Mouse (Mus musculus) kidney, adult 2 months (tissue): ENCODE measurements around the gene Olfr700. TPM values are rescaled to one million over a fixed set of nuclear protein-coding genes. Genes with fewer than 3 reads are reported as not detected.
"Not testable (repeated sequence)": the region's sequence is repeated elsewhere in the genome, so short reads cannot be mapped to it uniquely, and the experiment has no call there.

Source experiments
- DNase-seq: peaks from one replicate; pipeline ENCODE4 v3.0.0; 2021
- H3K27ac ChIP-seq: fragments of 200-500 bp; 2 replicates; pipeline ENCODE4 v1.5.1; 2012; ENCODE audit warnings: low read depth, low read length, control low read depth, inconsistent platforms; ENCODE audit not compliant: insufficient read depth
- H3K27me3 ChIP-seq: fragments of 200-500 bp; replicated peaks from 2 replicates; pipeline ENCODE4 v1.6.1; 2012; ENCODE audit warnings: mild to moderate bottlenecking, moderate library complexity, low read length, inconsistent platforms; ENCODE audit not compliant: control insufficient read depth, insufficient read depth
- H3K36me3 ChIP-seq: fragments of 200-500 bp; 2 replicates; pipeline ENCODE4 v1.6.1; 2012; ENCODE audit warnings: mild to moderate bottlenecking, moderate library complexity, low read length, inconsistent platforms; ENCODE audit not compliant: control insufficient read depth, insufficient read depth
- H3K4me1 ChIP-seq: fragments of 200-500 bp; 2 replicates; pipeline ENCODE4 v1.6.1; 2011; ENCODE audit warnings: low read length; ENCODE audit not compliant: control insufficient read depth, insufficient read depth
- H3K4me3 ChIP-seq: fragments of 200-500 bp; 2 replicates; pipeline ENCODE4 v1.5.1; 2011; ENCODE audit warnings: mild to moderate bottlenecking, low read depth, low read length, control low read depth; ENCODE audit not compliant: insufficient read depth
- CTCF ChIP-seq: fragments of 200-500 bp; conservative IDR thresholded peaks from 2 replicates; pipeline ENCODE4 v1.5.1; 2011; ENCODE audit warnings: low read depth, mild to moderate bottlenecking, control low read depth, low read length, moderate library complexity, mixed read lengths; ENCODE audit not compliant: insufficient read depth, insufficient read length
- POLR2A ChIP-seq: fragments of 200-500 bp; IDR thresholded peaks from one replicate; pipeline ENCODE4 v1.6.1; 2011; ENCODE audit warnings: low read depth, low read length, control low read depth
- WGBS: fragments of 180-500 bp; shearing (Covaris S2); methylation state at CpG from one replicate; pipeline ENCODE4 v1.1.7; 2018; 5-methylcytosine and 5-hydroxymethylcytosine counted together
- polyA plus RNA-seq: library from polyadenylated mRNA; depleted of rRNA; stranded (reverse); fragments of >200 nt; gene quantifications from 2 replicates; pipeline ENCODE4 v1.2.3, GENCODE M21; 2012; rRNA removed

Olfr700 gene
- polyA plus RNA-seq, 1 experiment = not detected

DNA sequence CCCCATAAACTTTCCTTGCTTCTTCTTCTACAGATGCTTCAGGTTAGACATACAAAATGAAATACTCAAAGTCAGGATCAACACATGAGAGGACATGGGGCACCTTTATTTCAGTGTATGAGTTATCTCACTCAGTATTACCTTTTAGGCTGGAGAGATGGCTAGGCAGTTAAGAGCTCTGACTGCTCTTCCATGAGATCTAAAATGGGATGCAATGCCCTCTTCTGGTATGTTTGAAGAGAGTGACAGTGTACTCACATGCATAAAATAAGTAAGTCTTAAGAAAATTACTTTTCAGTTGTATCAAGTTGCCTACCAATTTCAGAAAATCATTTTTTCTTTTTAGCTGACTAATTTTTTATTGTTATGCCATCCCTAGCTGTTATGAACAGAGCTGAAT is 20.3 kb downstream of the Olfr700 start:
- no peaks in the 10 kb centered on the region for H3K27me3 ChIP-seq
- H3K4me3 ChIP-seq = no peak overlapping the region
- TF ChIP-seq POLR2A (no peak), CTCF (no peak)
- H3K27ac ChIP-seq = no peak overlapping the region
- H3K36me3 ChIP-seq = no peaks in the 10 kb centered on the region
- no peaks in the 10 kb centered on the region for H3K4me1 ChIP-seq
- no peak for DNase-seq

GRCm38 (mm10) chr7:106761008-106761407 is 47.6 kb downstream of the Olfr700 start:
- H3K27me3 ChIP-seq, H3K27ac ChIP-seq, H3K36me3 ChIP-seq, DNase-seq, H3K4me1 ChIP-seq, H3K4me3 ChIP-seq: not testable (repeated sequence)
- WGBS = 96% methylated on average over 2 of the region's 2 CpGs

DNA sequence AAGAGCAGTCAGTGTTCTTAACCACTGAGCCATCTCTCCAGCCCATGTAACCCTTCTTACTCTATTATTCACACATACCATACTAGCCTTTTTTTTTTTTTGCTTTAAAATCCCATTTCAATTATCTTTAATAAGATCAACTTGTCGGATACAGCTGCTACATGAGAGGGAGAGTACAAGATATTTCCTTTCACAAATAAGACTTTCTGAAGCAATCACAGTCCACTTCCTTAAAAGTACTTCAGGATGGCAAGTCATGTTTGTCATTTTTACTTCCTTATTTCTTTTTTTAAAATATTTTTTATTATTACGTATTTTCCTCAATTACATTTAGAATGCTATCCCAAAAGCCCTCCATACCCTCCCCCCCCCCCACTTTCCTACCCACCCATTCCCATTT is 49.8 kb downstream of the Olfr700 start:
- no peaks in the 10 kb centered on the region for H3K36me3 ChIP-seq
- no peak overlapping the region for H3K4me3 ChIP-seq
- H3K27me3 ChIP-seq = no peaks in the 10 kb centered on the region
- TF ChIP-seq CTCF (no peak), POLR2A (no peak)
- DNase-seq = no peak
- no peaks in the 10 kb centered on the region for H3K4me1 ChIP-seq
- no peak overlapping the region for H3K27ac ChIP-seq
- 85% methylated on average over 2 of the region's 2 CpGs for WGBS

Other genes with a start within 250 kb of the Olfr700 start
- gene Olfr693, start 128.2 kb downstream of the Olfr700 start, polyA plus RNA-seq = not detected in 2 replicates
- gene Olfr694, start 117.0 kb downstream of the Olfr700 start, polyA plus RNA-seq = not detected in 2 replicates
- not detected in 2 replicates for gene Olfr695, start 92.4 kb downstream of the Olfr700 start, polyA plus RNA-seq
- not detected in 2 replicates for gene Olfr697, start 66.4 kb downstream of the Olfr700 start, polyA plus RNA-seq
- not detected in 2 replicates for gene Olfr698, start 53.4 kb downstream of the Olfr700 start, polyA plus RNA-seq
- not detected in 2 replicates for gene Olfr699, start 15.6 kb downstream of the Olfr700 start, polyA plus RNA-seq
- gene Olfr701, start 5.3 kb upstream of the Olfr700 start, polyA plus RNA-seq = not detected in 2 replicates
- not detected in 2 replicates for gene Olfr702, start 25.1 kb upstream of the Olfr700 start, polyA plus RNA-seq
- gene Olfr703, start 34.5 kb upstream of the Olfr700 start, polyA plus RNA-seq = not detected in 2 replicates
- gene Olfr704, start 54.4 kb upstream of the Olfr700 start, polyA plus RNA-seq = not detected in 2 replicates
- gene Olfr705, start 68.1 kb upstream of the Olfr700 start, polyA plus RNA-seq = not detected in 2 replicates
- gene Olfr706, start 79.3 kb upstream of the Olfr700 start, polyA plus RNA-seq = not detected in 2 replicates
- gene Olfr707, start 92.4 kb upstream of the Olfr700 start, polyA plus RNA-seq = not detected in 2 replicates
- gene Olfr1532-ps1, start 99.2 kb upstream of the Olfr700 start, polyA plus RNA-seq = not detected in 2 replicates
- gene Olfr709-ps1, start 123.4 kb upstream of the Olfr700 start, polyA plus RNA-seq = not detected in 2 replicates
- gene Olfr710, start 139.5 kb upstream of the Olfr700 start, polyA plus RNA-seq = not detected in 2 replicates
- gene Olfr6, start 155.1 kb upstream of the Olfr700 start, polyA plus RNA-seq = not detected in 2 replicates
- gene Olfr711, start 166.6 kb upstream of the Olfr700 start, polyA plus RNA-seq = not detected in 2 replicates
- not detected in 2 replicates for gene Olfr2, start 197.2 kb upstream of the Olfr700 start, polyA plus RNA-seq
- not detected in 2 replicates for gene Olfr713, start 222.3 kb upstream of the Olfr700 start, polyA plus RNA-seq